Mouse (Mus musculus) liver, embryonic 16.5 days (tissue): Measurements from ENCODE around the gene Pnmt. TPM values are rescaled to one million over a fixed set of nuclear protein-coding genes. Genes with fewer than 3 reads are reported as not detected.

Experiments used
- ATAC-seq: fragments of 200-750 bp; cut with Nextera tagmentation; 2 replicates; pipeline ENCODE4 v1.8.0; 2017; ENCODE audit warnings: low read depth, mild to moderate bottlenecking, moderate number of reproducible peaks, moderate library complexity
- H3K27ac ChIP-seq: fragments of 300-500 bp; sonication (generic); 2 replicates; pipeline ENCODE4 v1.5.1; 2014; ENCODE audit warnings: mild to moderate bottlenecking, low read length
- H3K27me3 ChIP-seq: fragments of 300-500 bp; sonication (generic); 2 replicates; pipeline ENCODE4 v1.6.1; 2014; ENCODE audit warnings: low read depth, low read length, mixed read lengths; ENCODE audit not compliant: control insufficient read depth, insufficient read depth
- H3K36me3 ChIP-seq: fragments of 300-500 bp; sonication (generic); 2 replicates; pipeline ENCODE4 v1.6.1; 2014; ENCODE audit warnings: mild to moderate bottlenecking; ENCODE audit not compliant: control insufficient read depth, insufficient read depth
- H3K4me1 ChIP-seq: fragments of 300-500 bp; sonication (generic); 2 replicates; pipeline ENCODE4 v1.6.1; 2014; ENCODE audit warnings: low read depth, low read length, mixed read lengths; ENCODE audit not compliant: control insufficient read depth
- H3K4me2 ChIP-seq: fragments of 300-500 bp; sonication (generic); 2 replicates; pipeline ENCODE4 v1.6.1; 2014; ENCODE audit warnings: low read depth, low read length, mixed read lengths
- H3K4me3 ChIP-seq: fragments of 300-500 bp; sonication (generic); 2 replicates; pipeline ENCODE4 v1.5.1; 2014; ENCODE audit warnings: low read depth, mild to moderate bottlenecking, low read length
- H3K9ac ChIP-seq: fragments of 300-500 bp; sonication (generic); 2 replicates; pipeline ENCODE4 v1.6.1; 2014; ENCODE audit warnings: low read depth, low read length
- H3K9me3 ChIP-seq: fragments of 300-500 bp; sonication (generic); replicated peaks from 2 replicates; pipeline ENCODE4 v1.6.1; 2016; ENCODE audit warnings: low read length; ENCODE audit not compliant: control insufficient read depth
- WGBS: fragments of 180-500 bp; shearing (Covaris S2); extraction: QIAGEN DNeasy Blood & Tissue Kit; methylation state at CpG from one replicate; pipeline ENCODE4 v1.1.7; 2014; ENCODE audit not compliant: insufficient replicate concordance; 5-methylcytosine and 5-hydroxymethylcytosine counted together
- polyA plus RNA-seq: library from polyadenylated mRNA; unstranded; fragments of >200 nt; fragmentation: Nextera tagmentation; extraction: Ambion mirVana; gene quantifications from 2 replicates; pipeline ENCODE4 v1.2.1, GENCODE M21; 2015

Gene Pnmt
- polyA plus RNA-seq, 1 experiment from 2014 or later, result 0.12 TPM

GRCm38 (mm10) chr11:98397946-98398345 lies 11.7 kb downstream of the Pnmt start:
- H3K4me3 ChIP-seq, result no peak overlapping the region
- H3K27ac ChIP-seq, result no peak overlapping the region
- H3K4me1 ChIP-seq, result peaks cover 34% of the 10 kb centered on the region
- no peak overlapping the region for H3K9ac ChIP-seq
- no peak for ATAC-seq
- no peak overlapping the region for H3K4me2 ChIP-seq
- H3K36me3 ChIP-seq, result no peaks in the 10 kb centered on the region
- no peaks in the 10 kb centered on the region for H3K9me3 ChIP-seq
- no peaks in the 10 kb centered on the region for H3K27me3 ChIP-seq
- 81% methylated on average over 7 of the region's 7 CpGs for WGBS

- no peaks in the 10 kb centered on the region for H3K36me3 ChIP-seq
These were observed 14.0 kb downstream of the Pnmt start, which contains the start of gene Pgap3 for GRCm38 (mm10) chr11:98400161-98400726. TSS of gene Pgap3 (minus strand) at chr11:98400490.

GRCm38 (mm10) chr11:98400816-98401215 lies 14.6 kb downstream of the Pnmt start:
- Histone ChIP-seq H3K9ac (peak overlapping the region; percentile 83), H3K9me3 (no peaks in the 10 kb centered on the region), H3K4me3 (peak overlapping the region; percentile 82), H3K4me2 (peak overlapping the region; percentile 77), H3K4me1 (peaks cover 9% of the 10 kb centered on the region), H3K36me3 (no peaks in the 10 kb centered on the region), H3K27me3 (no peaks in the 10 kb centered on the region; the same call in 1 of the 2 replicates), H3K27ac (peak overlapping the region; percentile 93)
- 54% methylated on average over 3 of the region's 3 CpGs for WGBS
- peak; percentile 39; the same call in 1 of the 2 replicates for ATAC-seq

More at GRCm38 (mm10) chr11:98400161-98400726, 14.0 kb downstream of the Pnmt start, which contains the start of gene Pgap3:
- H3K9ac ChIP-seq, result peak within 1 kb of the TSS; percentile 83
- H3K9me3 ChIP-seq, result no peaks in the 10 kb centered on the region
- H3K4me2 ChIP-seq, result peak within 1 kb of the TSS; percentile 77
- ATAC-seq, result peak; percentile 81
- WGBS, result under 1% methylated on average over 40 of the region's 40 CpGs
- H3K4me1 ChIP-seq, result peaks cover 11% of the 10 kb centered on the region
- peak within 1 kb of the TSS; percentile 82 for H3K4me3 ChIP-seq
- H3K27me3 ChIP-seq, result no peaks in the 10 kb centered on the region; the same call in 1 of the 2 replicates
- peak within 1 kb of the TSS; percentile 93 for H3K27ac ChIP-seq

- no peaks in the 10 kb centered on the region for H3K9me3 ChIP-seq
- H3K27ac ChIP-seq, result no peak overlapping the region
- no peaks in the 10 kb centered on the region for H3K36me3 ChIP-seq
- no peak for ATAC-seq
- WGBS, result 63% methylated on average over 6 of the region's 6 CpGs
- no peak overlapping the region for H3K4me3 ChIP-seq
- no peaks in the 10 kb centered on the region for H3K4me1 ChIP-seq
- H3K27me3 ChIP-seq, result peaks cover 18% of the 10 kb centered on the region
- no peak overlapping the region for H3K9ac ChIP-seq
- no peak overlapping the region for H3K4me2 ChIP-seq
These were observed 20.4 kb downstream of the Pnmt start for GRCm38 (mm10) chr11:98406621-98407020.

- Histone ChIP-seq H3K36me3 (no peaks in the 10 kb centered on the region), H3K9ac (no peak overlapping the region), H3K4me3 (no peak overlapping the region), H3K4me2 (no peak overlapping the region), H3K4me1 (no peaks in the 10 kb centered on the region; the same call in 1 of the 2 replicates), H3K9me3 (no peaks in the 10 kb centered on the region), H3K27me3 (peaks cover 40% of the 10 kb centered on the region), H3K27ac (no peak overlapping the region)
- WGBS, result 44% methylated on average over 8 of the region's 8 CpGs
- ATAC-seq, result no peak
These were observed 22.6 kb downstream of the Pnmt start for GRCm38 (mm10) chr11:98408872-98409271.

GRCm38 (mm10) chr11:98409341-98409822 lies 23.1 kb downstream of the Pnmt start:
- no peak overlapping the region for H3K4me3 ChIP-seq
- no peak for ATAC-seq
- WGBS, result 4% methylated on average over 9 of the region's 10 CpGs
- H3K27me3 ChIP-seq, result peaks cover 45% of the 10 kb centered on the region
- no peaks in the 10 kb centered on the region; the same call in 1 of the 2 replicates for H3K4me1 ChIP-seq
- H3K36me3 ChIP-seq, result no peaks in the 10 kb centered on the region
- H3K9me3 ChIP-seq, result no peaks in the 10 kb centered on the region
- no peak overlapping the region for H3K27ac ChIP-seq
- no peak overlapping the region for H3K4me2 ChIP-seq
- H3K9ac ChIP-seq, result no peak overlapping the region

GRCm38 (mm10) chr11:98412273-98412796 lies 26.1 kb downstream of the Pnmt start, which contains the start of gene Erbb2:
TSS of gene Erbb2 (plus strand) at chr11:98412470.
- 0% methylated on average over 47 of the region's 49 CpGs for WGBS
- Histone ChIP-seq H3K4me2 (peak within 1 kb of the TSS; percentile 53), H3K4me3 (peak within 1 kb of the TSS; percentile 55), H3K36me3 (no peaks in the 10 kb centered on the region), H3K9ac (0 out of 2 replicates have a peak within 1 kb of the TSS, but pooled peaks have one; percentile 22), H3K27me3 (peaks cover 50% of the 10 kb centered on the region), H3K27ac (0 out of 2 replicates have a peak within 1 kb of the TSS, but pooled peaks have one; percentile 1), H3K9me3 (no peaks in the 10 kb centered on the region), H3K4me1 (no peaks in the 10 kb centered on the region; the same call in 1 of the 2 replicates)
- peak; percentile 66 for ATAC-seq

GRCm38 (mm10) chr11:98412797-98413301 lies 26.6 kb downstream of the Pnmt start:
- WGBS, result under 1% methylated on average over 40 of the region's 40 CpGs
- H3K36me3 ChIP-seq, result no peaks in the 10 kb centered on the region
- ATAC-seq, result no peak
- H3K9me3 ChIP-seq, result no peaks in the 10 kb centered on the region
- H3K9ac ChIP-seq, result no peak overlapping the region
- H3K4me1 ChIP-seq, result no peaks in the 10 kb centered on the region; the same call in 1 of the 2 replicates
- H3K4me2 ChIP-seq, result peak overlapping the region; percentile 53
- peaks cover 50% of the 10 kb centered on the region for H3K27me3 ChIP-seq
- H3K4me3 ChIP-seq, result peak overlapping the region; percentile 55
- H3K27ac ChIP-seq, result 0 out of 2 replicates have a peak overlapping the region, but pooled peaks have one; percentile 1

- WGBS, result 27% methylated on average over 7 of the region's 7 CpGs
- Histone ChIP-seq H3K4me3 (no peak overlapping the region), H3K9ac (no peak overlapping the region), H3K27me3 (peaks cover 50% of the 10 kb centered on the region), H3K9me3 (no peaks in the 10 kb centered on the region), H3K36me3 (no peaks in the 10 kb centered on the region), H3K4me2 (no peak overlapping the region), H3K4me1 (no peaks in the 10 kb centered on the region; the same call in 1 of the 2 replicates), H3K27ac (no peak overlapping the region)
- ATAC-seq, result no peak
These were observed 27.5 kb downstream of the Pnmt start for GRCm38 (mm10) chr11:98413731-98414130.
